Mouse (Mus musculus) limb, embryonic 14.5 days (tissue): ENCODE measurements at regions not wholly inside any gene's neighbourhood (a gene's known extent, or its start where the extent isn't known, plus 50 kb on each side); places are given as distances from the start of the nearest gene placed in this dataset.
A peak's percentile ranks its signal among the peaks of the same experiment; 100 is the strongest.

Experiments
- ATAC-seq: fragments of 200-750 bp; cut with Nextera tagmentation; 2 replicates; pipeline ENCODE4 v1.8.0; 2017; ENCODE audit warnings: low read depth, moderate number of reproducible peaks, moderate TSS enrichment; ENCODE audit not compliant: low FRiP score
- DNase-seq: peaks from one replicate; pipeline ENCODE4 v3.0.0-alpha.2; 2015; ENCODE audit warnings: low spot score
- H3K27ac ChIP-seq: fragments of 300-500 bp; sonication (generic); replicated peaks from 2 replicates; pipeline ENCODE4 v1.5.1; 2014; ENCODE audit warnings: low read depth, mild to moderate bottlenecking, low read length, moderate library complexity, mixed read lengths
- H3K27me3 ChIP-seq: fragments of 300-500 bp; sonication (generic); 2 replicates; pipeline ENCODE4 v1.6.1; 2014; ENCODE audit warnings: low read length, mixed read lengths; ENCODE audit not compliant: control insufficient read depth, insufficient read depth
- H3K36me3 ChIP-seq: fragments of 300-500 bp; sonication (generic); 2 replicates; pipeline ENCODE4 v1.6.1; 2014; ENCODE audit warnings: mild to moderate bottlenecking, low read length, moderate library complexity, mixed read lengths; ENCODE audit not compliant: control insufficient read depth, insufficient read depth
- H3K4me1 ChIP-seq: fragments of 300-500 bp; sonication (generic); 2 replicates; pipeline ENCODE4 v1.6.1; 2014; ENCODE audit warnings: antibody characterized with exemption, low read length, mixed read lengths; ENCODE audit not compliant: control insufficient read depth, insufficient read depth
- H3K4me2 ChIP-seq: fragments of 300-500 bp; sonication (generic); replicated peaks from 2 replicates; pipeline ENCODE4 v1.6.1; 2014; ENCODE audit warnings: low read depth, mild to moderate bottlenecking, low read length, moderate library complexity; ENCODE audit not compliant: severe bottlenecking
- H3K4me3 ChIP-seq: fragments of 300-500 bp; sonication (generic); replicated peaks from 2 replicates; pipeline ENCODE4 v1.5.1; 2014; ENCODE audit warnings: low read length
- H3K9ac ChIP-seq: fragments of 300-500 bp; sonication (generic); 2 replicates; pipeline ENCODE4 v1.6.1; 2014; ENCODE audit warnings: mild to moderate bottlenecking, low read depth, low read length, moderate library complexity; ENCODE audit not compliant: severe bottlenecking
- H3K9me3 ChIP-seq: fragments of 300-500 bp; sonication (generic); 2 replicates; pipeline ENCODE4 v1.6.1; 2016; ENCODE audit warnings: low read length; ENCODE audit not compliant: control insufficient read depth
- POLR2A ChIP-seq: fragments of 200-500 bp; IDR thresholded peaks from 2 replicates; pipeline ENCODE4 v1.8.0; 2012; ENCODE audit warnings: inconsistent platforms, mild to moderate bottlenecking, moderate library complexity, borderline replicate concordance; ENCODE audit not compliant: insufficient read depth, insufficient read length; ENCODE audit errors: extremely low read depth
- WGBS: fragments of 180-500 bp; shearing (Covaris S2); extraction: QIAGEN DNeasy Blood & Tissue Kit; methylation state at CpG from one replicate; pipeline ENCODE4 v1.1.7; 2014; 5-methylcytosine and 5-hydroxymethylcytosine counted together

- no peak overlapping the region for H3K4me2 ChIP-seq
These were observed 243.8 kb upstream of the Cd180 start for GRCm38 (mm10) chr13:102449416-102450121.

GRCm38 (mm10) chr13:102451176-102451575 lies 242.2 kb upstream of the Cd180 start:
- H3K4me1 ChIP-seq: no peaks in the 10 kb centered on the region
- no peak overlapping the region for H3K4me3 ChIP-seq
- no peak for TF ChIP-seq POLR2A
- 87% methylated on average over 7 of the region's 7 CpGs for WGBS
- H3K9me3 ChIP-seq: no peaks in the 10 kb centered on the region
- ATAC-seq (no peak), DNase-seq (no peak)
- H3K9ac ChIP-seq: no peak overlapping the region
- H3K4me2 ChIP-seq: no peak overlapping the region
- no peak overlapping the region for H3K27ac ChIP-seq
- H3K36me3 ChIP-seq: no peaks in the 10 kb centered on the region
- no peaks in the 10 kb centered on the region for H3K27me3 ChIP-seq

More at GRCm38 (mm10) chr13:102449416-102450121, 243.8 kb upstream of the Cd180 start:
- no peaks in the 10 kb centered on the region for H3K27me3 ChIP-seq
- no peaks in the 10 kb centered on the region for H3K36me3 ChIP-seq
- WGBS: 24% methylated on average over 8 of the region's 8 CpGs
- ATAC-seq (no peak), DNase-seq (no peak)
- H3K4me1 ChIP-seq: no peaks in the 10 kb centered on the region
- no peak overlapping the region for H3K4me3 ChIP-seq
- H3K9ac ChIP-seq: no peak overlapping the region
- H3K27ac ChIP-seq: no peak overlapping the region
- H3K9me3 ChIP-seq: no peaks in the 10 kb centered on the region
- TF ChIP-seq POLR2A: no peak

GRCm38 (mm10) chr13:102458711-102459110 lies 234.6 kb upstream of the Cd180 start:
- Histone ChIP-seq H3K4me2 (no peak overlapping the region), H3K27ac (no peak overlapping the region), H3K9me3 (no peaks in the 10 kb centered on the region), H3K9ac (no peak overlapping the region), H3K4me3 (no peak overlapping the region), H3K27me3 (no peaks in the 10 kb centered on the region), H3K36me3 (no peaks in the 10 kb centered on the region), H3K4me1 (no peaks in the 10 kb centered on the region)
- TF ChIP-seq POLR2A: no peak
- WGBS: 66% methylated on average over 2 of the region's 2 CpGs
- DNase-seq (peak; percentile 7), ATAC-seq (no peak)

- no peaks in the 10 kb centered on the region for H3K4me1 ChIP-seq
- DNase-seq (no peak), ATAC-seq (no peak)
- H3K4me2 ChIP-seq: no peak overlapping the region
- H3K27me3 ChIP-seq: no peaks in the 10 kb centered on the region
- H3K9ac ChIP-seq: no peak overlapping the region
- no peak overlapping the region for H3K27ac ChIP-seq
- no peaks in the 10 kb centered on the region for H3K9me3 ChIP-seq
- TF ChIP-seq POLR2A: no peak
- H3K4me3 ChIP-seq: no peak overlapping the region
- no peaks in the 10 kb centered on the region for H3K36me3 ChIP-seq
- WGBS: 63% methylated on average over 2 of the region's 2 CpGs
These were observed 229.4 kb upstream of the Cd180 start for GRCm38 (mm10) chr13:102463993-102464392.

- ATAC-seq: no peak
- Histone ChIP-seq H3K4me1 (no peaks in the 10 kb centered on the region), H3K27ac (no peak overlapping the region), H3K27me3 (no peaks in the 10 kb centered on the region), H3K9ac (no peak overlapping the region), H3K9me3 (no peaks in the 10 kb centered on the region), H3K36me3 (no peaks in the 10 kb centered on the region), H3K4me2 (no peak overlapping the region), H3K4me3 (no peak overlapping the region)
- TF ChIP-seq POLR2A: no peak
- 65% methylated on average over 3 of the region's 3 CpGs for WGBS
- DNase-seq: no peak
These were observed 211.5 kb upstream of the Cd180 start for GRCm38 (mm10) chr13:102481906-102482305.
